Mouse (Mus musculus): Measurements from ENCODE around the gene Whrn.

DNA sequence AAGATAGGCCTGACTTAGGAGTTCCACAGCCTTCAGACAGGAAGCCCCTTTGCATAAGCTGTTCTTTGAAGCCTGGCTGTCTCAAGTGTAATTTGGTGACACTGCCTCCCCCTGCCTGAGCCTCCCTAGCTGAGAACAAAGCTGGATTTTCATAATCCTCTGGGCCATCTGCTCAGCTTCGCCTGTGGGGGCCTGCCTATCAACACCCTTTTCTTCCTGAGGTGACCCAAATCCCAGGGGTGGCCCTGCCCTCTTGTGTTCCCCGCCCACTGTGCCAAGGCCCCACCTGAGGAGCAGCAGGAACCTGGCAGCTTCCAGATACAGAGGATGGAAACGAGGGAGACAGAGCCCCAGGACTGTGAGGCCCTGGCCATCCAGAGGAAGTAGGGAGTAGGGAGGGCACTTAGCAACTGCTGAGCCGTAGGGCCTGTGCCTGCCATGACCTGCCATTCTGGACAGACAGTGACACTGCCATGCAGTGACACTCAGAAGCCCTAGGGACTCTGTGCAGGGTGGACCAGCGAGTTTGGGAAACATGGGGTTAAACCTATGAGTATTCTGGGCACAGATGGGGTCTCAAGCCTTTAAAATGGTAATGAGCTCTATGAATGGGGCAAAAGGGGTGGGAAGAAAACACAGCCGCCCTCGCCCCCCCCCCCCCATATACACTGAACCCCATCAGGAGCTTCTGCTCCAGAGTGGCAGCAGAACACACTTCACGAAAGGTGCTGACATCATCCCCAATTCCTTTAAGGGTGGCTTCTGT, 106.5 kb downstream of the Whrn start:
- TF ChIP-seq CTCF (IDR thresholded peaks at IDR 0.05; ENCODE audit: control insufficient read depth, insufficient read depth, insufficient read length) (no peak), MYOD1 (IDR thresholded peaks at IDR 0.05; ENCODE audit: control insufficient read depth, insufficient read length, low read depth) (no peak), USF1 (IDR thresholded peaks at IDR 0.05; ENCODE audit: low read depth) (no peak), MAX (IDR thresholded peaks at IDR 0.05) (no peak), FOSL1 (IDR thresholded peaks at IDR 0.05; ENCODE audit: insufficient read depth, low read length, poor library complexity, severe bottlenecking) (no peak), MYOG (IDR thresholded peaks at IDR 0.05; ENCODE audit: control insufficient read depth, extremely low read depth, insufficient read length) (no peak)
